Mouse (Mus musculus) spleen, adult 2 months (tissue): ENCODE results near the gene Mecr.

Experiments
- CTCF ChIP-seq: fragments of 200-500 bp; IDR thresholded peaks from 2 replicates; pipeline ENCODE4 v1.5.1; 2011; ENCODE audit warnings: mild to moderate bottlenecking, inconsistent platforms; ENCODE audit not compliant: insufficient read depth, insufficient read length, insufficient replicate concordance; ENCODE audit errors: extremely low read depth
- POLR2A ChIP-seq: fragments of 200-500 bp; IDR thresholded peaks from 2 replicates; pipeline ENCODE4 v1.6.1; 2011; ENCODE audit warnings: low read depth, low read length, inconsistent platforms

DNA sequence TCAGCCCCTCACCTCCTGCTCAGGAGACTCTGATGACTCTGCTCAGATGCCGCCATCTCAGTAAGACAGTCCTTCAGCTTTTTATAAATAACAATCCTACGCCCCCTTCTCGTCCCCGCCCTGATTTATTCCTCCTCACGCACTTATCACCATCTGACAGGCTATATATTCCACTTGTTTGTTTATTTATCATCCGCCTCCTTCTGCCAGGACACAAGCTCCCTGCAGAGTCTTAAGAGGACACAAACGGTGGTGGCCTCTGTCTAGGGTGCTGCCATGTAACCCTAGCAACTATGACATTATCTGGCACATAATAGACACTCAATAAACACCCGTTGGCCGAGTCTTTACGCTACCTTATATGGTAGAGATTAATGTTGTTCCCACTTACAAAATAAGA lies 27.5 kb upstream of the Mecr start:
- TF ChIP-seq POLR2A (no peak), CTCF (no peak)
